In genomic region chr13:111516385-111517150, GRCm38 (mm10) we compare ENCODE assay signal across 26 mouse cellular contexts. TPM values are rescaled to one million over a fixed set of nuclear protein-coding genes. Genes with fewer than 3 reads are reported as not detected.
"Had no signal": no experiment of that assay in that cellular context is flagged by ENCODE, and none has a peak within 500 bp of the region (broad histone marks: within the 10 kb centered on the region; RNA-seq: fewer than 3 reads in every experiment).

No protein-coding gene starts in this region.

- ATAC-seq: liver, postnatal 0 days; midbrain, embryonic 16.5 days had no signal

- H3K27ac ChIP-seq: liver, embryonic 13.5 days; liver, embryonic 15.5 days; midbrain, embryonic 10.5 days; midbrain, embryonic 12.5 days; neural tube, embryonic 13.5 days; neural tube, embryonic 15.5 days had no signal

- H3K4me1 ChIP-seq: liver, embryonic 13.5 days; liver, embryonic 15.5 days; midbrain, embryonic 10.5 days; midbrain, embryonic 12.5 days; neural tube, embryonic 13.5 days; neural tube, embryonic 15.5 days had no signal

- H3K9me3 ChIP-seq: liver, embryonic 13.5 days; liver, embryonic 15.5 days; midbrain, embryonic 10.5 days; midbrain, embryonic 12.5 days; neural tube, embryonic 13.5 days; neural tube, embryonic 15.5 days had no signal

- H3K36me3 ChIP-seq: liver, embryonic 13.5 days; liver, embryonic 15.5 days; midbrain, embryonic 10.5 days; midbrain, embryonic 12.5 days; neural tube, embryonic 13.5 days; neural tube, embryonic 15.5 days had no signal

- DNase-seq: liver; liver, embryonic 13.5 days; liver, postnatal 0 days; midbrain, embryonic 14.5 days; retina, postnatal 1 day; right cerebral cortex, adult 18-20 months; right cerebral cortex, postnatal 25 days; right cerebral cortex, postnatal 4 days; spleen, adult 18-20 months; thymus, adult 18-20 months; thymus, postnatal 14 days; thymus, postnatal 36 days had no signal

- H3K4me3 ChIP-seq: liver, embryonic 13.5 days; liver, embryonic 15.5 days; midbrain, embryonic 10.5 days; midbrain, embryonic 12.5 days; myocyte; neural tube, embryonic 13.5 days; neural tube, embryonic 15.5 days had no signal

- H3K9ac ChIP-seq: liver, embryonic 13.5 days; liver, embryonic 15.5 days; liver, postnatal 0 days; midbrain, embryonic 12.5 days; neural tube, embryonic 13.5 days; neural tube, embryonic 15.5 days had no signal

- H3K4me2 ChIP-seq: liver, embryonic 11.5 days; liver, embryonic 13.5 days; liver, embryonic 15.5 days; midbrain, embryonic 12.5 days; neural tube, embryonic 13.5 days; neural tube, embryonic 15.5 days had no signal

- H3K27me3 ChIP-seq: midbrain, embryonic 12.5 days; neural tube, embryonic 13.5 days; neural tube, embryonic 15.5 days had no signal

RNA-seq across cellular contexts. Expression of gene Gm49496, which starts 33.2 kb away (rescaled TPM):
- total RNA-seq: megakaryocyte, adult 5-6 weeks had no signal
- polyA plus RNA-seq: liver, embryonic 11.5 days; liver, embryonic 13.5 days; liver, embryonic 15.5 days; liver, postnatal 0 days; midbrain, embryonic 10.5 days; midbrain, embryonic 12.5 days; midbrain, embryonic 14.5 days; midbrain, embryonic 16.5 days; myocyte; neural tube, embryonic 11.5 days; neural tube, embryonic 13.5 days; neural tube, embryonic 15.5 days; small intestine, adult 2 months; stomach, embryonic 14.5 days; stomach, embryonic 16.5 days; thymus, postnatal 0 days had no signal
